Mouse (Mus musculus): ENCODE measurements around the gene Ntm.

- TF ChIP-seq CTCF (IDR thresholded peaks at IDR 0.05; ENCODE audit: control insufficient read depth, insufficient read depth, insufficient replicate concordance, low read depth, low read length) (no peak), POLR2A (IDR thresholded peaks at IDR 0.05; ENCODE audit: control insufficient read depth, low read depth, low read length) (no peak)
Measured at GRCm38 (mm10) chr9:29645796-29646400, 317.0 kb downstream of the Ntm start.
